Mouse (Mus musculus) MEL-GATA-1-ER (cell line): ENCODE measurements around the gene Aatf.
"Not testable (repeated sequence)": the region's sequence is repeated elsewhere in the genome, so short reads cannot be mapped to it uniquely, and the experiment has no call there.

Experiments used
- DNase-seq: peaks from one replicate; pipeline ENCODE4 v3.0.0-alpha.2; 2012; ENCODE audit warnings: low read depth; ENCODE audit errors: extremely low read depth

Aatf gene

GRCm38 (mm10) chr11:84442554-84443331, 70.6 kb downstream of the Aatf start:
- no peak for DNase-seq

- no peak for DNase-seq
Measured at GRCm38 (mm10) chr11:84440402-84440801, 72.9 kb downstream of the Aatf start.

DNA sequence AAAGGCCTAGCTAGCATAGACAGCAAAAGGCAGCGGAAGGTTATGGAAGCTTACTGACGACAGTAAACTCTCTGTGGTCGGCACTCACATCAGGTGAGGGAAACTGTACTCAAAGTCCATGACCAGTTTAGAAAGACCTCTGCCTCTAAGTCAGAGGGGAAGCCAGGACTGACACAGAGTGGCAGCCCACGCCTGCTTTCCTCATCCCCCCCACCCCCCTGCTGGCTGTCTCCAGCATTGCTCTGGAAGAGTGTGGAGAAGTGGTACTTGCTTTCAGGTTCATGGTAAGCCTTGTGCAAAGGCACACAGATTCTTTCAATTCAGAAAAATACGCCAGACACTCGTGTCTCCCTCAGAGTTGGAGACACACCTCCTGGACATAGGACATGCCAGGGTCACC, 78.4 kb downstream of the Aatf start:
- DNase-seq = no peak

- no peak for DNase-seq
Measured at GRCm38 (mm10) chr11:84430336-84430735, 83.0 kb downstream of the Aatf start.

DNA sequence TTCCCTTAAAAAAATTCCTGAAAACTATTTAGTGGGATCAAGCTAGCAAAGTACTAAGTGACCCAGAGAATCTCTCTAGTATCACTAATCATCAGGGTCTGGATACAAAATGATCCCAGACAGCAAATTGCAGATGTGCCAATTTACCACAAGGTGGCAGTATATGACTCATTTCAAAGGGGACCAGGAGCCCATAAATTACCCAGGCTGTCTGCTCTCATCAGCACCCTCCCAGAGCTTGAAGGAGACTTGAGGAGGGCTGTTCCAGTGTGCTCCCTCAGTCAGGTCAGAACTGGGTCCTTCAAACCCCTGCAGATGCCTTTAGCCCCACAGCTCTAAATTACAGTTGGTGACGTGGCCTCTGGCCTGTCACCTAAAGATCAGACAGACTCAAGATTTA, 83.7 kb downstream of the Aatf start:
- peak; percentile 46 for DNase-seq

DNA sequence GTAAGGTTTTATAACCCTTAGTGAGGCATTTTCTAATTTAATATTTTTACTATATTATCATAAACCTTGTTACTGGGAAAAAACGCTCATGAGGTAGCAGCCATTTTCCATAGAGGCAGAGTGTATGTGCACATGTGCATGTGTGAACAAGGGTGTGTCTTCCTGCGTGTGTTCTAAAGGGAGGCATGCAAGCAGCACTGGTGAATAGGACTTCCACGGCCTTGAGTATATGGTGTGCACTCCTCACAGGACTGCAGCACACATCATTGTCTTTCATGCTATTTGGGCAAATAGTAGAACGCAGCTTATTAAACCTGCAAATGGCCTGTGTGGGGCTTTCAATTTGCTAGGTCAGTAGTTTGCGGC, 86.7 kb downstream of the Aatf start:
- no peak for DNase-seq

DNA sequence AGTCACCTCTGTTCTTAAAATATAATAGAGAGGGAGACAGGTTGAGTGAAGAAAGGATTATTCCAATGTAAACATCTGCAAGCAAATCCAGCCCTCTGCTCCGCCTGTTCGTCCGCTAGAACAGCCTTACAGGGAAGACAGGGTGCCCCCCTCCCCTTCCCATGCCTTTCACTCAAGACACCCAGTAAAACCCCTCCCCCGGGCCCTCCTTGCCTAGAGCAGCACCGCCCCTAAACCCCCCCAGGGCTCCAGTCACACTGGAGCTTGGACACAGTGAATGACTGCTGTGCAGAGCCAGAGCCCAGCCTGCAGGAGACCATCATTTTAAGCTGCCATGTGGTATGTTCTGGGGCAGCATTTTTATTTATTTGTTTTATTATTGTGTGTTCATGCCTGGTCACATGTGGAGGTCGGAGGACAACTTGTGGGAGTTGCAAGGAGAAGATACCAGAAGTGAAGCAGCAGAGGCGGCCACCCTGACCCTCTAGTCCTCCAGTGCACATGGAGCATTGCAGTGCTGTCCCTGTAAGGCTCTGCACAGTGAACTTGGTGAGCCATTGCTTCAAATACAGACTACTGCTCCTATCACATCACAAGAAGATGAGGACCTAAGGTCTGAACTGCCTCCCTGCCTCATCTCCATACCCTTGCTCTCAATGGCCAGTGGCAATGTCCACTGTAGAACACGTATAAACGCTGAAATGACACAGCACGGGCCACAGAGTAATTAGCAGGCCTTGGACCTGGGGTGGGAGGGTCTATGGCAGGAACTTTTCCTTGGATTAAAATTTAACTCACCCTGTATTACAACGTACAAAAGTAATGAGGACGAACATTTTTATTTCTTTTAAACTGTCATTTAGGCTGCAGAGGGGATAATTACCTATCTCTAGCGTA, 87.3 kb downstream of the Aatf start:
- DNase-seq = no peak

GRCm38 (mm10) chr11:84420779-84421178, 92.5 kb downstream of the Aatf start:
- DNase-seq = no peak

- DNase-seq = peak; percentile 76
Measured at GRCm38 (mm10) chr11:84413111-84413510, 100.2 kb downstream of the Aatf start.

GRCm38 (mm10) chr11:84412201-84412934, 101.0 kb downstream of the Aatf start:
- no peak for DNase-seq

DNA sequence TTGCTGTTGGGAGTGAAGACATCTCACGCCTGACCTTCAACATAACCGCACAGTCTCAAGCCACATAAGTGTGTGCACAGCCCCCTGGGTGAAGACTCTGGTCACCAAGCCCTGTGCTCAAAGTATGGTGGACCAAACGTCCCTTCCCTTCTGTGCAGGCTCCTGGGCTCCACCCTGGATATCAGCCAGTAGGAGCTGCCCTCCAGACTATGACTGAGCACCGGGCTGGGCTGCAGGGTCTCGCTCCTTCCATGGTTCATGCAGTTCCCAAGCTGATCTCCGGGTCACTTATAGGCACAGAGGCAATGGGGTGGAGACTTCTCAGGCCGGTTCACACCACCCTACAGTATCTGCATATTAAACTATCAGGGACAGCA, 101.7 kb downstream of the Aatf start:
- DNase-seq = no peak

DNA sequence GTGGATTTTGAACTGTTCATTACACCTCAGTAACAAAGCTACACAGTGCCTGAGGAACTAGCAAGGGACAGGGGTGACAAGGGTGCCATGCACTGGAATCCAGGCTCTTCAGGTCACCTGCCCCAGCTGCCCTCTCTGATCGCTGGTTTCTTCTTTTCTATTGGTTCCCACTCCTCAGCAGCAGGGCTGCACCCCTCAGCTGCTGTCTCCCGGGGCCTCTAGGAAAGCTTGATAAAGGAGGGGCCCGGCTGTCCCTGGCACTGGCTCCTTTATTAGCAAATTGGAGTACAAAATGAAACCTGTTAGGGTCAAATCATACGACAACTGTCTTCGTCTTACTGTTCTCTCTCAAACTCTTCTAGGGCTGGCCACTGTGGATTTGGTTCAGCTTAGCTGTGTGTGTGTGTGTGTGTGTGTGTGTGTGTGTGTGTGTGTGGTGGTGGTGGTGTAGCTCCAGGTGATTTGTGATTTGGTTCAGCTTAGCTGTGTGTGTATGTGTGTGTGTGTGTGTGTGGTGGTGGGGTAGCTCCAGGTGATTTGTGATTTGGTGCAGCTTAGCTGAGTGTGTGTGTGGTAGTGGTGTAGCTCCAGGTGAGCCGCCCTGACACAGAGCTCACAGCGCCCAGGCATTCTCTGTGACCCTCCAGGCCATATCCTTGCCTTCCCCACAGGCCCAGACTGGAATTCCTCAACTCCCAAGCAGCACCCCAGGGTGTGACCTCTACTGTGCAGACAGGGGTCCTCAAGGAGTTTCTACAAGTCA, 102.3 kb downstream of the Aatf start:
- no peak for DNase-seq

- DNase-seq = no peak
Measured at GRCm38 (mm10) chr11:84410383-84410782, 102.9 kb downstream of the Aatf start.

DNA sequence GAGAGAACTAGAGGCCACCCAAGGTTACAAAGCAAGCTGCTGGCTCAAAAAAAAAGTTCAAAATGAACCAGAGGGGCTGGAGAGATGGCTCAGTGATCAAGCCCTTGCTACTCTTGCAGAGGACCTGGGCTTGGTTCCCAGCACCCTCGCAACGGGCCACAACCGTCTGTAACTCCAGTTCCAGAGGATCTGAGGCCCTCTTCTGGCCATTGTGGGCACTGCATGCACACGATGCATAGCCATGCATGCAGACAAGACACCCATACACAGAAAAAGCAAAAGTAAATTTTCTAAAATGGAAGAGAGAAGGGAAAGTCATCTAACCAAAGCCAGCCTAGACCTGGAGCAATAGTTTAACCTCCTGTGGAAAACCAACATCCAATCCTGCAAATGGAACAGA, 106.6 kb downstream of the Aatf start:
- DNase-seq = no peak

DNA sequence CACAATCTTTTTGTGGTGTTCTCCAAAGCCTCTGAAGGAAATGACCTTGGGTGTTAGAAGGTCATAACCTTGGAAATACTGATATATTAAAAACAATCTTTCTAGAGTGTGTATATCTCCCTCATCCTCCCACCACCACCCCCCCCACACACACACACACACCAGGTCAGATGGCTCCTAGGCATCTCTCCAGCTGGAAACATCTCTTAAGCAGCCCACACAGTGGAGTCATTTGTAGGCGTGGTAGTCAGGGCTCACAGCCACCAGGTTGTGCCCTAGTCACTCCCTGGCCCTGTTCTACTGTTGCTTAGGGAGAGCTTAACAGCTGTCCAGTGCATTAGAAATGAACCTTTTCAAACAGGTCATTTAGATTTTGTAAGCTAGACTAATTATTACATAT, 118.3 kb downstream of the Aatf start:
- DNase-seq = no peak

GRCm38 (mm10) chr11:84393571-84393970, 119.8 kb downstream of the Aatf start:
- no peak for DNase-seq

DNA sequence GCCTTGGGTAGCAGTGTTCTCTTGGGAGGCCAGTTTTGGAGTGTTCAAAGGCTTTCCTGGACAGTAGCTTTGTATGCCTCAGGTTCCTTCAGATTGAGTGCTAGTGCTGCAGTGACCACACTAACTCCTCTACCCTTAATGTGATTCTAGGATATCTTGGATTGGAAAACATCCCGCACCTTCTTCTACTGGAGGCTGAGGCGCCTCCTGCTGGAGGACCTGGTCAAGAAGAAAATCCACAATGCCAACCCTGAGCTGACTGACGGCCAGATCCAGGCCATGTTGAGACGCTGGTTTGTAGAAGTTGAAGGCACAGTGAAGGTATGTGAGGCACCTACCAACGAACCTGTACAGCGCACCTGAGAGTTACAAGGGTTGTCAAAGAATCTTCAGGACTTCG, 121.3 kb downstream of the Aatf start:
- not testable (repeated sequence) for DNase-seq

DNA sequence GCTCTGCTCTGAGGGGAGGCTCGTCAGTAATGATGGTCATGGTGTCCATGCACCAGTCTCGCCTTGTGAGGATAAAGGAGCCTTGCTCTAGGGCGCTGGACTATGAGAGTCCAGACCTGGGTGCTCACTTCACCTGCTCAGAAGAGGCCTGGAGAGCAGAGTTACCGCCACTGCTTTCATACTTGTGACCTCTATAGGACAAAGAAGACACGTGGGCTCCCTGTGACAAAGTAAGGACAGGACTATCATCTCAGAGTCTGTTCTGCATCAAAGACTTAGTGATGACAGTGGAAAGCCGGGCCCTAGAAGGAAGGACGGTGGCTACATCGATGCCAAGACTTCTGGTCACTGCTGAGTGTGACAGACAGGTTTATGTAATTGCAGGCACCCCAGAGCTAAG, 122.2 kb downstream of the Aatf start:
- no peak for DNase-seq

GRCm38 (mm10) chr11:84389332-84389731, 124.0 kb downstream of the Aatf start:
- no peak for DNase-seq

GRCm38 (mm10) chr11:84383891-84384290, 129.4 kb downstream of the Aatf start:
- no peak for DNase-seq

GRCm38 (mm10) chr11:84382450-84382849, 130.9 kb downstream of the Aatf start:
- no peak for DNase-seq
